Mouse (Mus musculus) NIH3T3 (cell line): ENCODE data around the gene Nyap2.

Experiments
- DNase-seq: peaks from one replicate; pipeline ENCODE4 v3.0.0-alpha.2; 2012; ENCODE audit warnings: low read depth

Gene Nyap2

GRCm38 (mm10) chr1:81076831-81077664 is at the start of gene Nyap2:
Gene Nyap2 (plus strand): TSS chr1:81076950.
- DNase-seq = peak; percentile 46

DNA sequence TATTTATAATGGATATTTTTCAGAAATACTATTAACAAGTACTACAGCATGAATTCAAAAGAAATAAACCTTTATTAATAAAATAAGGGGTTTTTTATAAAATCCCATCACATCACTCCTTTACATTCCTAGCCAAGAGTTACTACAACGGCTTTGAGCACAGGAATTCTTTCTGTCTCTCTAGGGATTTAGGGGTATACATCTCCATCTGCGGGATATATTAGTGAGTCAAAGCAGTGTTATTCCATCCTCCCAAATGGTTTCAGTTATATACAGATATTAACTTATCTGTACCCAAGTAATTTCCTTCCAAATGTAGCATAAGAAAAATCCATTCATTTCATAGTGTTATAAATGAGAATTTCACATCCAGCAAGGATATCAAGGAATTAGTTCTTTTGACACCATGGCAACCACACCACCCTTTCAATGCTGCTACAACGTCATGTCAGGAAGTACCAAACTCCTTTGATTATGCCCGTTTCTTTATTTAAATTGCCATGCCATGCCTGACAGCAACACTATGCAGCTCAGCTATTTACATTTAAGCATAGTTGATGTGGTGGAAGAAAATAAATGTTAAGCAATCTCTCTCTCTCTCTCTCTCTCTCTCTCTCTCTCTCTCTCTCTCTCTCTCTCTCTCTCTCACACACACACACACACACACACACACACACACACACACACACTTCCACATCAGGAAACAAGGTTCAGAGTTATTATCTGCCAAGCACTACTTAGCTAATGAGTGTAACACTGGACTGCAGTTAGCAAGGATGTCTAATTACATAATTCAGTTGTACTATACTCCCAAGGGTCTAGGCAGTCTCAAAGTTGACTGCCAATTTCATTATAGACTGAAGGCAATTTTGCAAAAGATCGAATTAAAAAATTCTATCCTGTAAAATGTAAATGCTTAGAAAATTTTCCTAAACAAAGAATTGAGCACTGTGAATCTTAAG is 33.6 kb upstream of the Nyap2 start:
- DNase-seq = no peak

DNA sequence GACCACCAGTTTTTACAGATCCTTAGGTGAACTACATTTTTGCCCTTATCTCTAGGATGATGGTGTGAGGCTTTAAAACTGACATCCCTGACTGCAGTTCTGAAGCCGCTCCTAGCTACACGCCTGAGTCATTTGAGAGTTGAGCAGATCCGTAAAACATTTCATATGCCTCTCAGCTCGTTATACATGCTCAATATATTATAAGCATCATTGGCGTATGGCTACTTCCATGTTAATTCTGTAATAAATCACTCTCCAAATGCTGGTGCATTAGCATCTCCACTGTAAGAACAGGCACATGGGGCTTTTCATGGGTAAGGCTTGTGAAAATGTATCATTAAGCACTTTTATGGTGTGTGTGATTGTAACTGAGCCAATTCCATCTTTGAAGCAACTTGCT is 18.4 kb upstream of the Nyap2 start:
- DNase-seq = no peak

- DNase-seq = no peak
These were observed 17.9 kb upstream of the Nyap2 start for GRCm38 (mm10) chr1:81058835-81059234.

GRCm38 (mm10) chr1:81062811-81063210 is 13.9 kb upstream of the Nyap2 start:
- DNase-seq = no peak

DNA sequence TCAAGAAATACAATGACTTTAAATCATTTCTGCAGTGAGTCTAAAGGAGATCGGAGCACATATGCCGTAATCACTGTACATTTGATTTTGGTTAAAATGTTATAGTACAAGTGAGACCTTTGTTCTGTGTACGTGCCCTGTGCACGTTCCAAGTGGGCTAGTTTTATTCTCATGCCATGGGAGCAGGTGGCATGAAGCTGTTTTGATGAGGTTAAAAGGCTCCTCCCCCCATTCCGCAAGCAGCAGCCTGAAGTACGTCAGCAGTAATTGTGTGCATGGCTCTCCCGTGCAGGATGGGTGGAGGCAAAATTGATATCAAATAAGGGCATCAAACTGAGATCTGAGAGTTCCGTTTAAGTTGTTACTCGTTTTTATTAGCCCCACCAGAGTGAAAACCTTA is 491 bp upstream of the Nyap2 start:
- DNase-seq = no peak

- DNase-seq = no peak
These were observed 1.0 kb downstream of the Nyap2 start for GRCm38 (mm10) chr1:81077665-81078314.

DNA sequence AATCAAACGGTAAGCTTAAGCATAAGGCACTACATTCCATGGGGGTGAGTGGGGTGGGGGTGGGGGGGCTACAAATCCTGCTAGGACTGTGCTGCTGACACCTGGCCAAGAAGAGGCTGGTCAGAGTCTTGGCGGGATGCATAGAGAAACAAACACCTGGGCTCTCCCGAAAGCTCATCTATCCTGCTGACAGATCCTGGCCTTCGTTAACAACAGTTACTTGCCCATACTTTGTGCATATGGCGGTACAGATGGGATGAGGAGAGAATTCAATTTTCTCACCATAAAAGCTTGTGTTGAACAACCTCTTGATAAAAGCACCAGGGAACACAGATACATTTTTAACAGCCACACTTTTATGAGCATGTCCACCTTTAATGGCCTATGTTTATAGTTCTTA is 10.7 kb downstream of the Nyap2 start:
- no peak for DNase-seq

DNA sequence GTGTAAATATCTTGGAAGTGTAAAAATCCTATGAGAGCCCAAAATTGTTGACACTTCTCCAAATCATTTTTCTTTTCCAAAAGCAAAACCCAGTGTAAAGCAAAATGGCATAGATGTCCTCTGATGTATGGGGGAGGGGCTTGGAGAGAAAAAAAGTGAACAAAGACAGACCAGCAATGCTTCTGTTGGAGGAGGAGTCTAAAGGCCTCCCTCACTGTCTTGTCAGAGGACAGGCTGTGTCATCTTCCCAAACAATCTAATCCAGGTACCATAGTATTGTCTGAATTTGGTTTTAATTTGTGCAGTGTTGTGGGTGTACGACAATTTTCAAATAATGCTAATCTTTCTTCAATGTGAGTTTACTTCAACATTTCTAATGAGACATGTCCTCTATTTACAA is 13.7 kb downstream of the Nyap2 start:
- DNase-seq = no peak

- DNase-seq = no peak
These were observed 14.2 kb downstream of the Nyap2 start for GRCm38 (mm10) chr1:81090979-81091378.

DNA sequence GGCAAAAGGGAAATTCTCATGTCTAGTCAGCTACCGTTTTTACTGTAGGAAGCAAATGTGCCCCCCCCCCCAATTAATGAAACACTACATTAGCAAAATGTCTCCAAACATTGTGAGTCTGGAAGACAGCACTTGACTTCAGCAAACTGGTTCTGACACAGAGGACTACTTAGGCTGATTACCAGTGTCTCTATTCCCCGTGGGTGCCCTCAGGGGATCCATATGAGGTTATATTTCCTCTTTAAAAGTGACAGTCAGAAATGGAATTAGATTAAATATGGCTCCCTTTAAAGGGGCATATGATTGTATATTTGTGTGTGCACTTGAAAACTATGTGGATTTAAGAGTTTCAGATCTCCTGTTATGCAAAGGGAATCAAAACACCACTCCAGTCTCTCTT is 15.3 kb downstream of the Nyap2 start:
- DNase-seq = no peak

GRCm38 (mm10) chr1:81092886-81093285 is 16.1 kb downstream of the Nyap2 start:
- no peak for DNase-seq

DNA sequence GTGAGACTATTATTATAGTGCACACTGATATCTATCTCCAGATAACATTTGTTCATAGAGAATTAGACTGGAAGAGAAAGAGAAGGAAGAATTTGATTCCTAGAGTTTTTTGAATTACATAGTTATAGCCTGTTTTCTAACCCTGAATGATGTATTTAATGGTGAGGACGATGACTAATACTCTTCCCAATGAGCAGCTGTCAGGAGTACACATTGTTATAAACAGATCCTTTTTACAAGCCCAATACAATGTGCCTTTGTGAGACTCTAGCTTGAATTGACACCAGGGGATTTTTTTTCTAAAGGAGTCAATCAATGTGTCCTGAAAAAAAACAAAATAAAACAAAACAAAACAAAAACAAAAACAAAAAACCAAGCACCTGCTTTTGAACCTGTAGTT is 22.2 kb downstream of the Nyap2 start:
- DNase-seq = no peak

DNA sequence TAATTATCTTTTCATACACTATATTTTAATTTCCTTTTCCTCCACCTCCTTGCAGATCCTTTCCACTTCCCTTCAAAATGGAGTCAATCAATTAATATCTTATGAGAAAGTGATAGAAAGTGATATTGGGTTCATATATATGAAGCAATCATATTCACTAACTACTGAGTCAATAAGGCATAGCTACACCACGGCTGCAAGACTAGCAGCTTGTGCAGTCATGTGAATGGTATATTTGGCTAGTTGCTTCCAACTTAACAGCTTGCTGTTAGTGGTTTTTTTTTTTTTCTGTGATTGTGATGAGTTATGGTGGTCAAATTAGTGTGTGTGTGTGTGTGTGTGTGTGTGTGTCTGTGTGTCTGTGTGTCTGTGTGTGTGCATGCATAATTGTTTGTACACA is 25.0 kb downstream of the Nyap2 start:
- no peak for DNase-seq

- no peak for DNase-seq
These were observed 43.0 kb downstream of the Nyap2 start for GRCm38 (mm10) chr1:81119732-81120131.

DNA sequence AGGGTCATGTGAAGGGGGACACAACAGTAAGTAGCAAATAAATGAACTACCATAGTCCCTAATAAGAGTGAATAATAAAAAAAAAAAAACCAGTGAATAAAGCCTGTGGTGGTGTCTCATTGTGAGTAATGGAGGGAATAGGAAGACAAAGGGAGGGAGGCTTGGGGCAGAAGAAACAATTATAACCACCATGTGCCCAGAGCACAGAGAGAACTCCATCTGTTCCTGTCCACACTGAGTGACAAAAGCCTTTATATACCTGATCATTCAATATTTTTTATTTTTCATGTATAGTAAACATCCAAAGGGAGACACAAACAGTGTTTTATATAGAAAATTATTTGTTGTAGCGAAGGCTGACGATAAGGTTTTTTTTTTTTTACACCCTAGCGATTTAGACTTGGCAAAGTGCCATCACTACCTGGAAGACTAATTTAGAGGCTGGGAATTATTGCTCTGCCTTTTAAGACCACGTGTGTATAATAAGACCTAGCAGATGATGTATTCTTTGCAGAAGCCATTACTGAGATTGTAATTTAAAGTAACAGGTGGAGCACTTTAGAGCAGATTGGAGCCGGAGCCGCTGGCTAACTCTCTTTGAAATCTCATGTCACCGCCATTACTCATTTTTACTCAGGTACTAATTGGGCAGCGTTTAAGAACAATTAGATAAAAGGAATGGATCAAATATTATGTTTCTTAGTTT is 55.4 kb downstream of the Nyap2 start:
- no peak for DNase-seq

DNA sequence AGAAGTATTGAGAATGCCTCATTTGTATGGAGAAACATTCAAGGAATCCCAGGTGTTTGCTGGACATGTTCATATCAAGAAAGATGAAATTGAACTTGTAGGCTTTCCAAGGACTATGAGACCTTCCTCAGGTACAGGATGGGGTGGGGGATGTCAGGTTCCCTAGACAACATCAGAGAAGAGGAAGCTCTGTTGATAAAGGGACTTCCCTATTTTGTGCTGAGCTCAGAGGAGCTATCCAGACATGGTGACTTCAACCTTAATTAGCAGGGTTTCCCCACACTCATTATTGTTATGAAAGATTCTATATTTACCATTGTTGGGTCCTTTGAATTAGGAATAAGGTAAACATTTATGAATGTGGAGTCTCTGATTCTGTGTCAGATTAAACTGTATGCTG is 67.1 kb downstream of the Nyap2 start:
- no peak for DNase-seq

- DNase-seq = no peak
These were observed 68.8 kb downstream of the Nyap2 start for GRCm38 (mm10) chr1:81145576-81145975.

DNA sequence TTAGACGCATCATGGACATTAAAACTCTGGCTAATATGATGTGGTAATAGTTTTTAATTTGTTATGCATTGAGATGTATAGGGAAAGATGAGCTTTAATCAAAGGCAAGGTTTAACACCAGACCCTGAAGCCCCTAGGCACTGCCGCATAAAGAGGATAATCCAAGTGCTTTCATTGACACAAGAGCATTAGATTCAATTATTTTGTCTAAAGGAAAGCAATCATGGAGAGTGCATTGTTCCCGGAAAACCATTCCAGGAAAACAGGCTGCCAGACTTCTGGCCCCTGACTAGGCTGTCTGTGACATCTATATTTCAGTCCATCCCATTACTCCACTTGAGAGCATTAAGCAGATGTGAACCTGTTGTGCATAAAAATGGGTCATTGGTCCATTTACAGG is 92.5 kb downstream of the Nyap2 start:
- DNase-seq = no peak

- no peak for DNase-seq
These were observed 96.0 kb downstream of the Nyap2 start for GRCm38 (mm10) chr1:81172703-81173102.

- DNase-seq = no peak
These were observed 96.6 kb downstream of the Nyap2 start for GRCm38 (mm10) chr1:81173303-81173702.

DNA sequence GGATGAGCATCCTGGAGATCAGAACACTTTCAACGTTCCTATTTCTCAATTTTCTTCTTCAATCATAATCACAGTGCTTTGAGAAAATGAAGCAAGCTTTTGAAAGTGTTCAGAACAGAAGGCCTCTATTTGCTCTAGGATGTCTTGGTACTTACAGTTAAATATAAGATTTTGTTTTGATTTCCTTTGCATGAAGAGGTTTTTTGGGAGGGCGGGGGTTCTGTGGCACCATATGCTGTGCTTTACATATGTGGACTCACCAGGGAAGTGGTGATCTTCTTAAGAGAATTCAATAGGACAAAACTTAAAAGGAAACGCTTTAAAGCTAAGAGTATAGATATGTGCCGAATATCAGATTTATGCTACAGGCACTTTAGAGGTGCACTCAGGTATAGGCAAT is 103.0 kb downstream of the Nyap2 start:
- no peak for DNase-seq
